Mouse (Mus musculus) hindbrain, postnatal 0 days (tissue): ENCODE results near the gene Ehd1. TPM values are rescaled to one million over a fixed set of nuclear protein-coding genes. Genes with fewer than 3 reads are reported as not detected.

Experiments used
- ATAC-seq: fragments of 200-750 bp; cut with Nextera tagmentation; 2 replicates; pipeline ENCODE4 v1.8.0; 2017; ENCODE audit warnings: mild to moderate bottlenecking, moderate TSS enrichment, moderate library complexity
- DNase-seq: peaks from one replicate; pipeline ENCODE4 v3.0.0-alpha.2; 2015; ENCODE audit warnings: low spot score
- H3K27ac ChIP-seq: fragments of 300-500 bp; sonication (generic); 2 replicates; pipeline ENCODE4 v1.5.1; 2014; ENCODE audit warnings: mild to moderate bottlenecking
- H3K27me3 ChIP-seq: fragments of 300-500 bp; sonication (generic); 2 replicates; pipeline ENCODE4 v1.6.1; 2014; ENCODE audit warnings: low read length, mixed read lengths; ENCODE audit not compliant: insufficient read depth
- H3K36me3 ChIP-seq: fragments of 300-500 bp; sonication (generic); 2 replicates; pipeline ENCODE4 v1.6.1; 2014; ENCODE audit warnings: low read length, mixed read lengths; ENCODE audit not compliant: insufficient read depth
- H3K4me1 ChIP-seq: fragments of 300-500 bp; sonication (generic); 2 replicates; pipeline ENCODE4 v1.6.1; 2014; ENCODE audit warnings: antibody characterized with exemption, low read length, mixed read lengths; ENCODE audit not compliant: insufficient read depth
- H3K4me2 ChIP-seq: fragments of 300-500 bp; sonication (generic); 2 replicates; pipeline ENCODE4 v1.6.1; 2014; ENCODE audit warnings: low read depth, mild to moderate bottlenecking, low read length, moderate library complexity, mixed read lengths
- H3K4me3 ChIP-seq: fragments of 300-500 bp; sonication (generic); 2 replicates; pipeline ENCODE4 v1.5.1; 2014; ENCODE audit warnings: low read length
- H3K9ac ChIP-seq: fragments of 300-500 bp; sonication (generic); replicated peaks from 2 replicates; pipeline ENCODE4 v1.6.1; 2014; ENCODE audit warnings: mild to moderate bottlenecking, low read length, moderate library complexity, mixed read lengths
- H3K9me3 ChIP-seq: fragments of 300-500 bp; sonication (generic); 2 replicates; pipeline ENCODE4 v1.6.1; 2016; ENCODE audit warnings: low read length, mixed read lengths
- CTCF ChIP-seq: IDR thresholded peaks from 2 replicates; pipeline ENCODE4 v1.5.1; 2016; ENCODE audit warnings: antibody characterized with exemption, control low read depth, low read depth
- WGBS: fragments of 180-500 bp; shearing (Covaris S2); extraction: QIAGEN DNeasy Blood & Tissue Kit; methylation state at CpG from one replicate; pipeline ENCODE4 v1.1.7; 2014; 5-methylcytosine and 5-hydroxymethylcytosine counted together
- polyA plus RNA-seq: library from polyadenylated mRNA; unstranded; fragments of >200 nt; fragmentation: Nextera tagmentation; extraction: Ambion mirVana; gene quantifications from 2 replicates; pipeline ENCODE4 v1.2.1, GENCODE M21; 2015
- total RNA-seq: library from RNA; depleted of rRNA; stranded (reverse); fragments of >200 nt; gene quantifications from 2 replicates; pipeline ENCODE4 v1.2.3, GENCODE M21; 2014

Ehd1 gene
- total and polyA plus RNA-seq, 2 experiments from 2014 or later = 77.5 to 135 TPM

GRCm38 (mm10) chr19:6299450-6300267 lies 23.1 kb downstream of the Ehd1 start:
- Histone ChIP-seq H3K4me1 (no peaks in the 10 kb centered on the region), H3K4me3 (no peak overlapping the region), H3K27me3 (no peaks in the 10 kb centered on the region), H3K9ac (no peak overlapping the region), H3K27ac (peak overlapping the region; percentile 54; the same call in 1 of the 2 replicates), H3K4me2 (no peak overlapping the region), H3K9me3 (no peaks in the 10 kb centered on the region), H3K36me3 (peaks cover 48% of the 10 kb centered on the region)
- WGBS = 77% methylated on average over 7 of the region's 7 CpGs
- TF ChIP-seq CTCF = no peak
- DNase-seq = no peak
- ATAC-seq = no peak

GRCm38 (mm10) chr19:6300402-6300841 lies 23.9 kb downstream of the Ehd1 start:
- no peak overlapping the region for H3K4me3 ChIP-seq
- H3K4me2 ChIP-seq = no peak overlapping the region
- H3K4me1 ChIP-seq = no peaks in the 10 kb centered on the region
- 38% methylated on average over 7 of the region's 7 CpGs for WGBS
- no peak overlapping the region for H3K9ac ChIP-seq
- 0 out of 2 replicates have a peak, but pooled peaks have one; percentile 16 for ATAC-seq
- TF ChIP-seq CTCF = no peak
- no peaks in the 10 kb centered on the region for H3K27me3 ChIP-seq
- peak overlapping the region; percentile 54; the same call in 1 of the 2 replicates for H3K27ac ChIP-seq
- H3K9me3 ChIP-seq = no peaks in the 10 kb centered on the region
- DNase-seq = peak; percentile 52
- peaks cover 40% of the 10 kb centered on the region for H3K36me3 ChIP-seq

GRCm38 (mm10) chr19:6302114-6302513 lies 25.6 kb downstream of the Ehd1 start:
- ATAC-seq = no peak

GRCm38 (mm10) chr19:6302522-6302921 lies 26.0 kb downstream of the Ehd1 start:
- 33% methylated on average over 4 of the region's 4 CpGs for WGBS
- TF ChIP-seq CTCF = no peak
- Histone ChIP-seq H3K4me3 (no peak overlapping the region), H3K9ac (no peak overlapping the region), H3K4me2 (no peak overlapping the region), H3K27me3 (no peaks in the 10 kb centered on the region), H3K4me1 (peaks cover 7% of the 10 kb centered on the region; the same call in 1 of the 2 replicates), H3K9me3 (no peaks in the 10 kb centered on the region), H3K27ac (peak overlapping the region; percentile 68), H3K36me3 (peaks cover 22% of the 10 kb centered on the region)
- peak; percentile 33 for ATAC-seq
- peak; percentile 70 for DNase-seq

More at GRCm38 (mm10) chr19:6302114-6302513, 25.6 kb downstream of the Ehd1 start:
- H3K9me3 ChIP-seq = no peaks in the 10 kb centered on the region
- 92% methylated on average over 5 of the region's 5 CpGs for WGBS
- peaks cover 25% of the 10 kb centered on the region for H3K36me3 ChIP-seq
- no peak for TF ChIP-seq CTCF
- H3K27ac ChIP-seq = peak overlapping the region; percentile 68
- H3K4me1 ChIP-seq = 0 out of 2 replicates have a peak, but pooled peaks cover 4% of the 10 kb centered on the region
- no peak overlapping the region for H3K4me3 ChIP-seq
- H3K4me2 ChIP-seq = no peak overlapping the region
- DNase-seq = no peak
- H3K27me3 ChIP-seq = no peaks in the 10 kb centered on the region
- H3K9ac ChIP-seq = no peak overlapping the region

- no peak for TF ChIP-seq CTCF
- Histone ChIP-seq H3K27me3 (no peaks in the 10 kb centered on the region), H3K4me2 (no peak overlapping the region), H3K4me1 (peaks cover 7% of the 10 kb centered on the region; the same call in 1 of the 2 replicates), H3K4me3 (no peak overlapping the region), H3K27ac (peak overlapping the region; percentile 68; the same call in 1 of the 2 replicates), H3K9me3 (no peaks in the 10 kb centered on the region), H3K36me3 (peaks cover 9% of the 10 kb centered on the region), H3K9ac (no peak overlapping the region)
- DNase-seq = no peak
- WGBS = 61% methylated on average over 6 of the region's 6 CpGs
- ATAC-seq = no peak
These were observed 27.3 kb downstream of the Ehd1 start for GRCm38 (mm10) chr19:6303831-6304230.

- ATAC-seq (peak; percentile 69), DNase-seq (peak; percentile 89)
- no peak overlapping the region for H3K27ac ChIP-seq
- H3K4me2 ChIP-seq = no peak overlapping the region
- no peaks in the 10 kb centered on the region for H3K9me3 ChIP-seq
- H3K4me1 ChIP-seq = peaks cover 7% of the 10 kb centered on the region; the same call in 1 of the 2 replicates
- TF ChIP-seq CTCF = peak; percentile 96
- no peak overlapping the region for H3K4me3 ChIP-seq
- no peaks in the 10 kb centered on the region for H3K27me3 ChIP-seq
- H3K9ac ChIP-seq = no peak overlapping the region
- 28% methylated on average over 5 of the region's 5 CpGs for WGBS
- H3K36me3 ChIP-seq = 0 out of 2 replicates have a peak, but pooled peaks cover under 1% of the 10 kb centered on the region
These were observed 28.4 kb downstream of the Ehd1 start for GRCm38 (mm10) chr19:6304787-6305516.
